Mouse (Mus musculus) heart, embryonic 16.5 days (tissue): Measurements from ENCODE around the gene Nkapd1. TPM values are rescaled to one million over a fixed set of nuclear protein-coding genes. Genes with fewer than 3 reads are reported as not detected.

ENCODE experiments used
- ATAC-seq: fragments of 200-750 bp; cut with Nextera tagmentation; replicated peaks from 2 replicates; pipeline ENCODE4 v1.8.0; 2017; ENCODE audit warnings: moderate number of reproducible peaks; ENCODE audit not compliant: insufficient read depth, low FRiP score; ENCODE audit errors: extremely low read depth
- H3K27ac ChIP-seq: fragments of 300-500 bp; sonication (generic); 2 replicates; pipeline ENCODE4 v1.5.1; 2014; ENCODE audit warnings: mild to moderate bottlenecking, low read length, control low read depth, moderate library complexity
- H3K27me3 ChIP-seq: fragments of 300-500 bp; sonication (generic); 2 replicates; pipeline ENCODE4 v1.6.1; 2014; ENCODE audit warnings: low read length, mixed read lengths; ENCODE audit not compliant: control insufficient read depth, insufficient read depth
- H3K36me3 ChIP-seq: fragments of 300-500 bp; sonication (generic); 2 replicates; pipeline ENCODE4 v1.6.1; 2014; ENCODE audit not compliant: control insufficient read depth, insufficient read depth
- H3K4me1 ChIP-seq: fragments of 300-500 bp; sonication (generic); 2 replicates; pipeline ENCODE4 v1.6.1; 2014; ENCODE audit warnings: low read length, mixed read lengths; ENCODE audit not compliant: control insufficient read depth, insufficient read depth
- H3K4me2 ChIP-seq: fragments of 300-500 bp; sonication (generic); 2 replicates; pipeline ENCODE4 v1.6.1; 2014; ENCODE audit warnings: low read depth, mild to moderate bottlenecking, control low read depth, low read length
- H3K4me3 ChIP-seq: fragments of 300-500 bp; sonication (generic); 2 replicates; pipeline ENCODE4 v1.5.1; 2014; ENCODE audit warnings: mild to moderate bottlenecking, control low read depth, low read length
- H3K9ac ChIP-seq: fragments of 300-500 bp; sonication (generic); 2 replicates; pipeline ENCODE4 v1.6.1; 2014; ENCODE audit warnings: low read length, control low read depth
- H3K9me3 ChIP-seq: fragments of 300-500 bp; sonication (generic); replicated peaks from 2 replicates; pipeline ENCODE4 v1.6.1; 2016; ENCODE audit warnings: low read length; ENCODE audit not compliant: control insufficient read depth
- WGBS: fragments of 180-500 bp; shearing (Covaris S2); extraction: QIAGEN DNeasy Blood & Tissue Kit; methylation state at CpG from one replicate; pipeline ENCODE4 v1.1.7; 2014; 5-methylcytosine and 5-hydroxymethylcytosine counted together
- polyA plus RNA-seq: library from polyadenylated mRNA; unstranded; fragments of >200 nt; fragmentation: Nextera tagmentation; extraction: Ambion mirVana; gene quantifications from 2 replicates; pipeline ENCODE4 v1.2.1, GENCODE M21; 2015

Nkapd1 gene
- polyA plus RNA-seq, 1 experiment from 2014 or later = 12.1 TPM

DNA sequence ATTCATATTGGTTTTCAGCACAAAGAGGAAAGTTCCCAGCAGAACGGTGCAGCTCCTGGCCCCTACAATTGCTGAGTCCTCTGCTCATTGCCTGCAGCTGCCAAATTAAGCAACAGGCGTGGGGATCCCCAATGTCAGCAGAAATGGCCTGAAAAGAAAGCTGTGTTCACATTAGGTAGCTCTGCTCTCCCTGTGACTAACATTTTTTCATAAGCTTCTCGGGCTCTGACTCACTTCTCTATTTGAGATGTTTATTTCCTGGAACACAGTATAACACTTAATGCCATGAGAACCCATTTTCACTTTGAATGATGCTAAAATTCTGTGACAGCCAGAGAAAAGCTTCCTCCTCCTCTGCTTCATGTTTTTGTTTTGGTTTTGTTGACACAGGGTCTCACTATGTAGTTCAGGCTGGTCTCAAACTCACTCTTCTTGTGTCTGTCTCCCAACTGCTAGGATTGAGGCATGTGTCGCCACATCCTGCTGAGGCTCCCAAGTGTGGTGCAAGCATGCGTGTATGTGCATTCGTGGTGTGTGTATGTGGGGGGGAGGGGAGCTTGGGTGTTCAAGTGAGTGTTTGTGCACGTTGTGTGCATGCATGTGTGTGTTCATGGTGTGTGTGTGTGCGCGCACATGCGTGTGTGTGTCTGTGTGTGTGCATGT is 26.3 kb downstream of the Nkapd1 start:
- H3K4me3 ChIP-seq = no peak overlapping the region
- no peaks in the 10 kb centered on the region for H3K27me3 ChIP-seq
- no peak overlapping the region for H3K9ac ChIP-seq
- H3K36me3 ChIP-seq = peaks cover 9% of the 10 kb centered on the region
- H3K9me3 ChIP-seq = no peaks in the 10 kb centered on the region
- no peak overlapping the region for H3K4me2 ChIP-seq
- H3K27ac ChIP-seq = no peak overlapping the region
- ATAC-seq = no peak
- 72% methylated on average over 10 of the region's 10 CpGs for WGBS
- H3K4me1 ChIP-seq = no peaks in the 10 kb centered on the region

DNA sequence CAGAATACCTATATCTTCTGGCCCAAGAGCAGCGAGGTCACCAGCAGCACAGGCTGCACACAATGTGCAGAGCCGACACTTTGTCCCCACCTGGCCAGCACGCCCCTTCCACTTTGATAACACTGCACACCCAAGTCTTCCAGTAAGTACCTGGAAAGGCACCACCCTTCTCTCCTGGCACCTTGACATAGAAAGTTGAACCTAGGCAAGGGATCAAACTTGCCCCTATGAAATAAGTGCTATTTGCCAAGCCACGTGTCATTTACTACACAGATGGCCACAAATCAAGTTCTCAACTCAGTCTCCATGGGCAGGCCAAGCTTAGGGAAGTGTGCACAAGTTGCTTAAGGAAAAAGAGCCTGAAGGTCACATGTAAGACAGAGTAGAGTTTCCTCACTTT is 30.3 kb downstream of the Nkapd1 start:
- H3K4me1 ChIP-seq = no peaks in the 10 kb centered on the region
- H3K36me3 ChIP-seq = no peaks in the 10 kb centered on the region
- H3K27me3 ChIP-seq = no peaks in the 10 kb centered on the region
- 69% methylated on average over 4 of the region's 4 CpGs for WGBS
- H3K27ac ChIP-seq = no peak overlapping the region
- no peak for ATAC-seq
- no peak overlapping the region for H3K4me2 ChIP-seq
- no peaks in the 10 kb centered on the region for H3K9me3 ChIP-seq
- H3K9ac ChIP-seq = no peak overlapping the region
- no peak overlapping the region for H3K4me3 ChIP-seq

DNA sequence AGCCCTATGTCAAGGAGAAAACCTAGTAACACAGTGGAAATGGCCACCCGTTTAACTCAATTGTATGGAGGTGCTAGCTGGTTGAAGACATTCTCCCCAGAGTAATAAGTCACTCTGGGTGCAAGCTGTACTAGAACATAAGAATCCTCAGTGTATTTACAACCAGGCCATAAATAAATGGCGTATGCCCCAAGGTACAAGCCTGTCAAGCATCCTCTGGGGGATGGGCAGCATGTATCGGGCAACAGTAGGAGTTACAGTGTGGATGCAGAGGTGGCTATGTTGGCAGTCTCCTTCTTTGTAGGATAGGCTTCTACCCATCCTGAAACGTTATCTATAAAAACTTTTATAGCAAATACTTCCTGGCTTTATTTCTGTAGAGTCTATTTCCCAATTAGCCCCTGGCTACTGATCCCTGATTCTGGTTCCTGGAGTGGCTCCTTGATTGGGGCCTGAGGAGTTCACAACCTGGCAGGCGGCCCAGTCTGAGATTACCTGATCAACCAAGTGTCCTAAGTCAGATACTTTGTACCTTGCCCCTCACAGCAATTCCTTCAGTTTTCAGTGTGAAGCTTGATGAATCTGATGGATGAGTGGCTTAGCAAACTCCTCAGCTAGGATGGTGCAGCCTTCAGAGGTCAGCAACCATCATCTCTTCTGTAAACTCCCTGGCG is 32.0 kb downstream of the Nkapd1 start:
- no peak for ATAC-seq
- Histone ChIP-seq H3K27me3 (no peaks in the 10 kb centered on the region), H3K4me3 (no peak overlapping the region), H3K36me3 (no peaks in the 10 kb centered on the region), H3K9me3 (no peaks in the 10 kb centered on the region), H3K4me2 (no peak overlapping the region), H3K9ac (no peak overlapping the region), H3K4me1 (no peaks in the 10 kb centered on the region), H3K27ac (no peak overlapping the region)
- 79% methylated on average over 6 of the region's 6 CpGs for WGBS

DNA sequence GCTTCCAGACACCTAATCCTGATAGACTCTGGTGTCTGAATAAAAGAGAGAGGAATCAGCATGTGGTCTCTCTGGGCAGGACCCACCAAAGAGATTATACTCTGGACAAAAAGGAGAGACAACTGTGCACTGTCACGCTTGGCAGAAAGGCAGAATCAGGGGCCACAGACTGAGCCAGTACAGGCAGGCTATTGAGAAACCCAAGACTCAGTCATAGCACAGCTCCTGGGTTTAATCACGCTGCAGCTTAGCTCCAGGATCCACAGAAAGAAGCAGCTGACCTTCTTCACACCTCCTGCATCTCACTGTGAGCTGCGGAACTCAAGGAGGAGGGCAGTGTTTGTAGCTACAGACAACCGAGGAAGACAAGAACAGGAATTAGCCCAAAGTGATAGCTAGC is 36.9 kb downstream of the Nkapd1 start:
- 29% methylated on average over 4 of the region's 4 CpGs for WGBS
- Histone ChIP-seq H3K36me3 (no peaks in the 10 kb centered on the region), H3K4me3 (no peak overlapping the region), H3K9me3 (no peaks in the 10 kb centered on the region), H3K9ac (no peak overlapping the region), H3K27me3 (no peaks in the 10 kb centered on the region), H3K4me1 (no peaks in the 10 kb centered on the region), H3K27ac (no peak overlapping the region), H3K4me2 (no peak overlapping the region)
- no peak for ATAC-seq

DNA sequence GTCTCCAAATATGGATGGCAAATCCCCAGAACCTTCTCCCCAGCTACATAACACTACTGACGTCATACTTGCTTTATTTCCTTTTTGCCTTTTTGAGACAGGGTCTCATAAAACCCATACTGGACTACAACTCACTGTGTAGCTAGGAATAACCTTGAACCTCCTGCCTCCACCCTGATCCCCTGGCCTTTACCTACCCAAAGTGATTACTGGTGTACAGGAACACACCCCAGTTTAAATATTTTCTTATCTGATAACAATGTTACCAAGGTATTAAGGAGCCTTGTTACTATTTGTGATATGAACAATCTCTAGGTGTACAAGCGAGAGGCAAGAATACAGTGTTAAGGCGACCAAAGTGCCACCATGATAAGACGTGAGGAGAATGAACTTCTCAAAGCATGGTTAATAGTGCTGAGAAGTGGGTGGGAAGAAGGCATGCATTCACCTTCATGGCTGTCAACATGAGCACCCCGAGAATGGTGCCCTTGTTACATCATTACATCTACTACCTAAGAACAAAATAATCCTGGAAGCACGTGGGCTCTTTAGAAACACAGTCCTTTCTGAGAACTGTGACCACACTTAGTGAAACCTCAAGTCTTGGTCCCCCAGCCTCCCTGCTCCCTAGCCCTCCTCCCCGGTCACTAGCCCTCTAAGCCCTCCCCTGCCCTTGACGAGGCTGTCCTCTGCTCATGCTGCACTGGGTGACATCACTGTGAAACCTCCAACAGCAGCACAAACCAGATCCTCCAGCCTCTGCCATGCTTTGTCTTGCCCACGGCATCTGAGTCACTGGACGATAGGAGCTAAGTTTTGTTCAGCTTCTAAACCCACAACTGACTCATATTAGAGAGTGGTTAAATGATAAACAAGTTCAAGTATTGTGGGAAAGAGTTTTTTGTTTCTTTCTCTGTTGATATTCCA is 47.4 kb downstream of the Nkapd1 start:
- no peak for ATAC-seq
- Histone ChIP-seq H3K27ac (no peak overlapping the region), H3K9ac (no peak overlapping the region), H3K36me3 (no peaks in the 10 kb centered on the region), H3K4me3 (no peak overlapping the region), H3K4me2 (no peak overlapping the region), H3K4me1 (no peaks in the 10 kb centered on the region), H3K27me3 (no peaks in the 10 kb centered on the region), H3K9me3 (no peaks in the 10 kb centered on the region)
- 60% methylated on average over 10 of the region's 10 CpGs for WGBS

DNA sequence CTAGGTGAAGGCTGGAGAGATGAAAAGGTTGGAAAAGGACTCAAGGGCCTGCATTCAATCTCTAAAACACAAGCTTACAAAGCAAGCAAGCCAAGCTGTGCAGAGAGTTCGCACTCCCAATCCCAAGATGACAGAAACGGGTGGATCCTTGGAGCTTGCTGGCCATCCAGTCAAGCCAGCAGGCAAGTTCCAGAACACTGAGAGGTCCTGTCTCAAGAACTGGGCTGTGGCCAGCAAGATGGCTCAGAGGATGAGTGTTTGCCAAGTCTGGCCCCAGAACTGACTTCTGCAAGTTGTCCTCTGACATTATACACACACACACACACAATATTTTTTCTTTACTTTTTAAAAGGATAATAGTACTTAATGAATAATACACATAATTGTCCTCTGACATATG is 49.4 kb downstream of the Nkapd1 start:
- Histone ChIP-seq H3K4me3 (no peak overlapping the region), H3K36me3 (no peaks in the 10 kb centered on the region), H3K9me3 (no peaks in the 10 kb centered on the region), H3K4me2 (no peak overlapping the region), H3K9ac (no peak overlapping the region), H3K27ac (no peak overlapping the region), H3K4me1 (no peaks in the 10 kb centered on the region), H3K27me3 (no peaks in the 10 kb centered on the region)
- ATAC-seq = no peak
- 81% methylated on average over 2 of the region's 2 CpGs for WGBS

DNA sequence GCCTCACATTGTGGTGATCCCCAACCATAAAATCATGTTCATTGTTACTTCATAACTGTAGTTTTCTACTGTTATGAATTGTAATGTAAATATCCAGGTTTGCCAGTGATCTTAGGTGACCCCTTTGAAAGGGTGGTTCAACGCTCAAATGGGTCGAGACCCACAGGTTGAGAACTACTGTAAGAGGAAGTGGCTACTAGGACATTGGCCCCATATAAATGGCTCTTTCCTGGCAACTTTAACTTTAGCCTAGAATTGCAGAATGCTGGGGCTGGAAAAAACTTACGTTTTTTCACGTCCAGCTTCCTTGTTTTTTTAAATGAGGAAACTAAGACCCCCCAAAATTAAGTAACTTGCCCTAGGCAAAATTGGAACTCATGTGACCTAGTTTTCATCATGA is 49.9 kb downstream of the Nkapd1 start:
- no peak overlapping the region for H3K4me3 ChIP-seq
- H3K36me3 ChIP-seq = no peaks in the 10 kb centered on the region
- no peak overlapping the region for H3K9ac ChIP-seq
- no peak overlapping the region for H3K27ac ChIP-seq
- no peaks in the 10 kb centered on the region for H3K27me3 ChIP-seq
- ATAC-seq = no peak
- no peaks in the 10 kb centered on the region for H3K9me3 ChIP-seq
- no peaks in the 10 kb centered on the region for H3K4me1 ChIP-seq
- 79% methylated on average over 4 of the region's 4 CpGs for WGBS
- H3K4me2 ChIP-seq = no peak overlapping the region

DNA sequence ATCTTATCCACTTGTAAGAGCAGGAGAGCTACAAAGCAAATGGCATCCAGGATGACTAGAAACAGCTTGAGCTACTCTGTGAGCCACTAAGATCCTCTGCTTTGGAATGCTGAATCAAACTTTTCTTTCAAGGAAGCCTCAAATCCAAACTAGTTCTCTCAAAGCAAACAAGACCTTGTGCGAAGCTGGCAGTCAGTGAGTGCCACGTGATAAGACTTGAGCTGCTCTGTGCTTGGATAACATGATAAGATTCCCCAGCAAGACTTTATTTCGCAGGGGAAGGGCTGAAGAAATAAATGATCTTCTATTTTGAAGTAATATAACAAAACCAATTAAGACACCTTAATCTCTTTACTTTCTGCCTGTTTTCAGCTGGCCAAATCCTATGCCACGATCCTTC is 51.3 kb downstream of the Nkapd1 start:
- H3K27me3 ChIP-seq = no peaks in the 10 kb centered on the region
- WGBS = 31% methylated on average over 4 of the region's 4 CpGs
- no peak for ATAC-seq
- no peak overlapping the region for H3K4me2 ChIP-seq
- no peaks in the 10 kb centered on the region for H3K36me3 ChIP-seq
- H3K9me3 ChIP-seq = no peaks in the 10 kb centered on the region
- H3K9ac ChIP-seq = no peak overlapping the region
- no peaks in the 10 kb centered on the region for H3K4me1 ChIP-seq
- H3K27ac ChIP-seq = no peak overlapping the region
- H3K4me3 ChIP-seq = no peak overlapping the region

DNA sequence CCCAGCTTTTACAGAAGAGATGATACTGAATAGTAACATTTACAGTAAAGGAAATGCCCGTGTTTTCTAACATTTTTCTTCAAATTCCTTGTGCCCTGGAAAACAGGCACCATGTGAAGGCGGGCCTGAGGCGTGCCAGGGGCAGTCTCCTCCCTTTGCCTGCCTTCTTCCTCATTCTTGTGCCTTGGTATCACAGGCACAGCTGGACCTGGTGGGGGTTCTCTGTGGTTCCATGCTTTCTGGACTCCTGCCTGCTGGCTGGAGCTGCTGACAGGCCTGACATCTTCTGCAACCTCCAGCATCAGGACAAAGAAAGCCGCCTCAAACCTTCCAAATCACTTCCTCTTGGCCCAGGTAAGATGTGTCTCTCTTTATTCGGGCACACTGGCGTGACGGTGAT is 52.1 kb downstream of the Nkapd1 start:
- Histone ChIP-seq H3K36me3 (no peaks in the 10 kb centered on the region), H3K27me3 (no peaks in the 10 kb centered on the region), H3K4me2 (no peak overlapping the region), H3K9ac (no peak overlapping the region), H3K9me3 (no peaks in the 10 kb centered on the region), H3K4me3 (no peak overlapping the region), H3K27ac (no peak overlapping the region), H3K4me1 (no peaks in the 10 kb centered on the region)
- no peak for ATAC-seq
- 60% methylated on average over 7 of the region's 7 CpGs for WGBS
